Mouse (Mus musculus): ENCODE results near the gene Atg9b.

GRCm38 (mm10) chr5:24356764-24357163 is 35.2 kb downstream of the Atg9b start:
- TF ChIP-seq CTCF (IDR thresholded peaks at IDR 0.05; ENCODE audit: low read depth, low read length) (no peak), POLR2A (IDR thresholded peaks at IDR 0.05; ENCODE audit: insufficient read depth, low read length) (no peak), EP300 (IDR thresholded peaks at IDR 0.05; ENCODE audit: insufficient read depth, low read depth, low read length) (no peak)
